Mouse (Mus musculus) liver, embryonic 14.5 days (tissue): ENCODE measurements around the gene Cfap57.

ENCODE experiments used
- CTCF ChIP-seq: IDR thresholded peaks from 2 replicates; pipeline ENCODE4 v1.5.1; 2016; ENCODE audit warnings: antibody characterized with exemption, low read depth, control low read depth
- EP300 ChIP-seq: IDR thresholded peaks from 2 replicates; pipeline ENCODE4 v1.6.1; 2016; ENCODE audit warnings: antibody characterized with exemption, low read depth

- TF ChIP-seq CTCF (no peak), EP300 (no peak)
Observed at GRCm38 (mm10) chr4:118527720-118528119, 92.9 kb downstream of the Cfap57 start.
